Mouse (Mus musculus) CD4-positive, CD25-positive, alpha-beta regulatory T cell, adult 2 months (primary cell): ENCODE measurements around the gene Ifit2.
"Not testable (repeated sequence)": the region's sequence is repeated elsewhere in the genome, so short reads cannot be mapped to it uniquely, and the experiment has no call there.

Experiments used
- DNase-seq: peaks from one replicate; pipeline ENCODE4 v3.0.0-alpha.2; 2012; ENCODE audit warnings: low read depth, low spot score

The Ifit2 gene

GRCm38 (mm10) chr19:34546211-34546610 is 4.3 kb upstream of the Ifit2 start:
- no peak for DNase-seq

GRCm38 (mm10) chr19:34547976-34548375 is 2.5 kb upstream of the Ifit2 start:
- DNase-seq: peak; percentile 94

GRCm38 (mm10) chr19:34550205-34550533 is 325 bp upstream of the Ifit2 start:
- DNase-seq: no peak

GRCm38 (mm10) chr19:34551981-34552380 is 1.5 kb downstream of the Ifit2 start:
- no peak for DNase-seq

- no peak for DNase-seq
Measured at GRCm38 (mm10) chr19:34553021-34553420, 2.5 kb downstream of the Ifit2 start.

- no peak for DNase-seq
Measured at GRCm38 (mm10) chr19:34553522-34553921, 3.0 kb downstream of the Ifit2 start.

GRCm38 (mm10) chr19:34554061-34554460 is 3.6 kb downstream of the Ifit2 start:
- DNase-seq: no peak

- DNase-seq: no peak
Measured at GRCm38 (mm10) chr19:34556621-34557020, 6.1 kb downstream of the Ifit2 start.

- no peak for DNase-seq
Measured at GRCm38 (mm10) chr19:34562556-34562955, 12.1 kb downstream of the Ifit2 start.

- no peak for DNase-seq
Measured at GRCm38 (mm10) chr19:34566178-34566784, 15.8 kb downstream of the Ifit2 start.

GRCm38 (mm10) chr19:34568988-34569895 is 18.7 kb downstream of the Ifit2 start:
- DNase-seq: no peak

- no peak for DNase-seq
Measured at GRCm38 (mm10) chr19:34569896-34570476, 19.5 kb downstream of the Ifit2 start.

- no peak for DNase-seq
Measured at GRCm38 (mm10) chr19:34571080-34571479, 20.6 kb downstream of the Ifit2 start.

- DNase-seq: no peak
Measured at GRCm38 (mm10) chr19:34573650-34574049, 23.2 kb downstream of the Ifit2 start.

- DNase-seq: no peak
Measured at GRCm38 (mm10) chr19:34577121-34577520, 26.6 kb downstream of the Ifit2 start.

- not testable (repeated sequence) for DNase-seq
Measured at GRCm38 (mm10) chr19:34582696-34583095, 32.2 kb downstream of the Ifit2 start.

GRCm38 (mm10) chr19:34583126-34583766 is 32.8 kb downstream of the Ifit2 start, which contains the start of gene Ifit3:
Gene Ifit3, plus strand, starts transcription at chr19:34583531.
- not testable (repeated sequence) for DNase-seq

- DNase-seq: peak; percentile 35
Measured at GRCm38 (mm10) chr19:34585740-34586458, 35.4 kb downstream of the Ifit2 start.

GRCm38 (mm10) chr19:34587898-34588692 is 37.6 kb downstream of the Ifit2 start:
- peak; percentile 61 for DNase-seq

GRCm38 (mm10) chr19:34588959-34589358 is 38.5 kb downstream of the Ifit2 start:
- DNase-seq: peak; percentile 27

- DNase-seq: no peak
Measured at GRCm38 (mm10) chr19:34593456-34593855, 43.0 kb downstream of the Ifit2 start.
